Comparison of ENCODE assay signal across 9 mouse cellular contexts in the genomic region with DNA sequence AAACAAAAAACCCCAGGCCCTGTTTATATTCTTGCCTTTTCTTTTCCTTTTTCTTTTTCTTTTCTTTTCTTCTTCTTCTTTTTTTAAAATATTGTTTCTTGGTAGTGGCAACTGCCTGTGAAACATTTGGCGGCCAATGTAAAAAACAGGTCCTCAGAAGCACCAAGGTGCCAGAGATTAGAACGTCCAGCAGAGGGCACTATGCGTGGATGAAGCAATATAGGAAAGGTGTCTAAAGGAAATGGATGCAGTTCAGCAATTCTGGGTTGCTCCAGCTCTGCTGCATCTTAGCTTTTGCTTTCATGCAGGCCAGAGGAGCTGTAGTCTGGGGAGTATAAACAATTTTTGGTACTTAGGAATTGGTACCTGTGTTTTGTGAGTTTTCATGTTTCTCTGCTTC. TPM values are rescaled to one million over a fixed set of nuclear protein-coding genes. Genes with fewer than 3 reads are reported as not detected.
DNase-seq lines count a peak whose midpoint lies in the region; ATAC-seq and TF ChIP-seq lines count a peak whose summit lies in the region.
"Had no signal": no experiment of that assay in that cellular context is flagged by ENCODE, and none has a peak within 500 bp of the region (broad histone marks: within the 10 kb centered on the region; RNA-seq: fewer than 3 reads in every experiment).

No protein-coding gene starts in this region.

- no peak overlapping the region for H3K4me3 ChIP-seq in liver, adult 2 months (ENCODE audit: insufficient read depth, low read depth, low read length)
- no peak overlapping the region for H3K4me3 ChIP-seq in liver, embryonic 11.5 days (ENCODE audit: low read depth, low read length)
- H3K4me3 ChIP-seq in MEL (ENCODE audit: control insufficient read depth in 1 of 2, insufficient read depth in 1 of 2, low read depth in 2 of 2, low read length in 2 of 2): no peak overlapping the region
- H3K4me3 ChIP-seq in small intestine, adult 2 months (ENCODE audit: low read depth, low read length): no peak overlapping the region
- H3K4me3 ChIP-seq: megakaryocyte, embryonic 14.5 days had no signal

- no peak for ATAC-seq in liver, embryonic 11.5 days (replicated peaks; ENCODE audit: low FRiP score)

- H3K4me2 ChIP-seq in liver, embryonic 11.5 days: no peak overlapping the region

- 11% methylated on average over 3 of the region's 3 CpGs for WGBS in liver, adult 2 months
- 18% methylated on average over 3 of the region's 3 CpGs for WGBS in liver, embryonic 11.5 days
- 13% methylated on average over 3 of the region's 3 CpGs for WGBS in small intestine, adult 2 months

- TF ChIP-seq CTCF in liver, adult 2 months (IDR thresholded peaks at IDR 0.05; ENCODE audit: low read depth, low read length): peak; percentile 20; the same call in 1 of the 2 replicates
- peak; percentile 38 to 64 (median 63) for TF ChIP-seq CTCF in MEL (IDR thresholded peaks at IDR 0.05 in 2 of 3, conservative IDR thresholded peaks at IDR 0.05 in 1 of 3; ENCODE audit: control insufficient read depth in 1 of 3, insufficient read depth in 1 of 3, low read depth in 2 of 3, low read length in 3 of 3, poor library complexity in 1 of 3, severe bottlenecking in 1 of 3)
- peak; percentile 30; the same call in 1 of the 2 replicates for TF ChIP-seq CTCF in small intestine, adult 2 months (IDR thresholded peaks at IDR 0.05; ENCODE audit: extremely low read depth, insufficient read length, insufficient replicate concordance, low read depth, low read length)

- no peaks in the 10 kb centered on the region for H3K9me3 ChIP-seq in liver, embryonic 11.5 days (ENCODE audit: control insufficient read depth, low read length)
- H3K9me3 ChIP-seq in MEL (replicated peaks; ENCODE audit: insufficient read depth, low read length): no peaks in the 10 kb centered on the region
- H3K9me3 ChIP-seq: megakaryocyte, embryonic 14.5 days had no signal

- no peak for TF ChIP-seq POLR2A in liver, adult 2 months (IDR thresholded peaks at IDR 0.05; ENCODE audit: extremely low read depth, insufficient read depth, low read length)
- no peak for TF ChIP-seq POLR2A in MEL (IDR thresholded peaks at IDR 0.05; ENCODE audit: control insufficient read depth in 1 of 2, insufficient read depth in 1 of 2, low read depth in 1 of 2, low read length in 2 of 2, poor library complexity in 1 of 2)
- TF ChIP-seq POLR2A in small intestine, adult 2 months (IDR thresholded peaks at IDR 0.05; ENCODE audit: low read depth, low read length): no peak

- no peak for TF ChIP-seq EP300 in MEL (IDR thresholded peaks at IDR 0.05; ENCODE audit: low read depth in 1 of 2, low read length in 2 of 2)

- intact Hi-C loops in heart, postnatal 14 days (cut with DNase I): loop anchor here (10.0 kb wide), 1 partner anchor 621 kb away; no protein-coding TSS in a partner anchor

- no peaks in the 10 kb centered on the region for H3K4me1 ChIP-seq in liver, adult 2 months (ENCODE audit: control insufficient read depth, insufficient read depth, low read length)
- H3K4me1 ChIP-seq in liver, embryonic 11.5 days (replicated peaks; ENCODE audit: control insufficient read depth, insufficient read depth, low read length): no peaks in the 10 kb centered on the region
- no peaks in the 10 kb centered on the region; a peak in 1 of 4 replicates for H3K4me1 ChIP-seq in MEL (ENCODE audit: control insufficient read depth in 1 of 2, insufficient read depth in 2 of 2, low read length in 2 of 2)
- H3K4me1 ChIP-seq in small intestine, adult 2 months (ENCODE audit: control insufficient read depth, insufficient read depth, insufficient read length, low read length): no peaks in the 10 kb centered on the region

- DNase-seq in liver, adult 2 months (ENCODE audit: extremely low read depth, low read depth, low spot score): peak; percentile 13
- no peak for DNase-seq in liver, embryonic 11.5 days (ENCODE audit: low spot score)
- DNase-seq in MEL (ENCODE audit: low read depth, low spot score): peak; percentile 67
- DNase-seq in c-Kit-positive CD71-positive TER-119-negative erythroid progenitor cells, embryonic 14.5 days (ENCODE audit: low read depth): peak; percentile 32
- DNase-seq in heart, postnatal 14 days: peak; percentile 9 to 63
- peak; percentile 15 to 34 for DNase-seq in lung, adult 18-20 months

- no peaks in the 10 kb centered on the region for H3K36me3 ChIP-seq in liver, adult 2 months (ENCODE audit: control insufficient read depth, insufficient read depth, low read length)
- H3K36me3 ChIP-seq in liver, embryonic 11.5 days (ENCODE audit: control insufficient read depth, insufficient read depth, low read length): no peaks in the 10 kb centered on the region
- H3K36me3 ChIP-seq in MEL (ENCODE audit: control insufficient read depth in 1 of 2, insufficient read depth in 2 of 2, low read length in 2 of 2): no peaks in the 10 kb centered on the region
- H3K36me3 ChIP-seq in small intestine, adult 2 months (ENCODE audit: control insufficient read depth, insufficient read depth, low read length): no peaks in the 10 kb centered on the region

- no peaks in the 10 kb centered on the region for H3K27me3 ChIP-seq in liver, adult 2 months (ENCODE audit: control insufficient read depth, insufficient read depth, low read length)
- no peaks in the 10 kb centered on the region for H3K27me3 ChIP-seq in liver, embryonic 11.5 days (replicated peaks; ENCODE audit: control insufficient read depth, insufficient read depth, low read length)
- no peaks in the 10 kb centered on the region; a peak in 1 of 4 replicates for H3K27me3 ChIP-seq in MEL (ENCODE audit: control insufficient read depth in 1 of 2, insufficient read depth in 2 of 2, low read length in 2 of 2)
- no peaks in the 10 kb centered on the region for H3K27me3 ChIP-seq in small intestine, adult 2 months (ENCODE audit: control insufficient read depth, insufficient read depth, low read length)

- H3K9ac ChIP-seq in liver, adult 2 months (ENCODE audit: low read depth, low read length): no peak overlapping the region
- H3K9ac ChIP-seq in liver, embryonic 11.5 days (ENCODE audit: low read depth, low read length): no peak overlapping the region
- H3K9ac ChIP-seq in MEL (ENCODE audit: control insufficient read depth, low read depth, low read length, poor library complexity, severe bottlenecking): no peak overlapping the region

- no peak overlapping the region for H3K27ac ChIP-seq in liver, adult 2 months (replicated peaks; ENCODE audit: insufficient read depth, low read depth, low read length)
- no peak overlapping the region for H3K27ac ChIP-seq in liver, embryonic 11.5 days (ENCODE audit: low read depth, low read length)
- no peak overlapping the region for H3K27ac ChIP-seq in MEL (ENCODE audit: control insufficient read depth, low read depth, low read length)
- H3K27ac ChIP-seq in small intestine, adult 2 months (ENCODE audit: insufficient read depth, low read depth, low read length): no peak overlapping the region

- TF ChIP-seq RAD21 in MEL (IDR thresholded peaks at IDR 0.05; ENCODE audit: low read depth, low read length): peak; percentile 40

- no peaks in the 10 kb centered on the region for H3K79me2 ChIP-seq in liver, adult 2 months (ENCODE audit: control insufficient read depth, insufficient read depth, low read length)
- H3K79me2 ChIP-seq in MEL (ENCODE audit: control insufficient read depth, insufficient read depth, low read length, poor library complexity): no peaks in the 10 kb centered on the region

TF ChIP-seq in MEL, 35 proteins besides CTCF, POLR2A, EP300 and RAD21 (continues in another document):
- TF ChIP-seq ZC3H11A (IDR thresholded peaks at IDR 0.05; ENCODE audit: low read depth, low read length) (peak; percentile 35; the same call in 1 of the 2 replicates), ZMIZ1 (IDR thresholded peaks at IDR 0.05; ENCODE audit: low read depth, low read length) (no peak), MEF2A (IDR thresholded peaks at IDR 0.05; ENCODE audit: extremely low read depth, insufficient replicate concordance, low read depth, low read length, poor library complexity, severe bottlenecking) (no peak), TCF12 (IDR thresholded peaks at IDR 0.05; ENCODE audit: low read depth, low read length) (no peak), GABPA (IDR thresholded peaks at IDR 0.05; ENCODE audit: low read depth, low read length) (no peak), MAZ (IDR thresholded peaks at IDR 0.05; ENCODE audit: low read depth, low read length) (no peak), RCOR1 (IDR thresholded peaks at IDR 0.05; ENCODE audit: low read depth, low read length) (no peak), POLR2AphosphoS2 (IDR thresholded peaks at IDR 0.05; ENCODE audit: low read length) (no peak), SMC3 (IDR thresholded peaks at IDR 0.05; ENCODE audit: low read depth, low read length) (peak; percentile 69), NRF1 (IDR thresholded peaks at IDR 0.05; ENCODE audit: insufficient read depth, low read depth, low read length, poor library complexity, severe bottlenecking) (no peak), BHLHE40 (IDR thresholded peaks at IDR 0.05; ENCODE audit: borderline replicate concordance, low read depth, low read length) (no peak), MAX (IDR thresholded peaks at IDR 0.05; ENCODE audit: low read length) (no peak), E2F4 (IDR thresholded peaks at IDR 0.05; ENCODE audit: borderline replicate concordance, low read depth, low read length) (no peak), GATA1 (IDR thresholded peaks at IDR 0.05; ENCODE audit: low read depth, low read length) (no peak), USF2 (IDR thresholded peaks at IDR 0.05; ENCODE audit: borderline replicate concordance in 1 of 2, insufficient read depth in 1 of 2, low read depth in 1 of 2, low read length in 2 of 2) (no peak)

RNA-seq across cellular contexts. Expression of gene Gpr119, which starts 9.2 kb away (rescaled TPM):
- not detected in 2 replicates for total RNA-seq in liver, adult 2 months (2014; rRNA removed)
- not detected in 2 replicates for polyA plus RNA-seq in liver, adult 2 months (2012; rRNA removed)
- 0.07 TPM in 1 of 2 replicates, not detected in the other for polyA plus RNA-seq in liver, embryonic 11.5 days (2014; fragmentation: Nextera tagmentation; extraction: Ambion mirVana)
- total RNA-seq in MEL (2012; rRNA removed): not detected in 2 replicates
- not detected for polyA plus RNA-seq in MEL (2012; ENCODE audit: insufficient read depth in 1 of 2, insufficient read length in 2 of 2, low read depth in 1 of 2, low replicate concordance in 2 of 2, missing spikeins in 1 of 2)
- total RNA-seq in heart, postnatal 14 days (2021): not detected
- polyA plus RNA-seq in small intestine, adult 2 months (2012; rRNA removed): 0.04 and 0.55 TPM in 2 replicates
- total RNA-seq: gastrocnemius, postnatal 4 days had no signal

RNA-seq across cellular contexts. Expression of gene Rbmx2, which starts 11.4 kb away (rescaled TPM):
- total RNA-seq in liver, adult 2 months (2014; rRNA removed): 0.74 and 1.0 TPM in 2 replicates
- polyA plus RNA-seq in liver, adult 2 months (2012; rRNA removed): 0.21 and 0.39 TPM in 2 replicates
- 20.4 and 24.5 TPM in 2 replicates for polyA plus RNA-seq in liver, embryonic 11.5 days (2014; fragmentation: Nextera tagmentation; extraction: Ambion mirVana)
- 18.6 and 21.2 TPM in 2 replicates for total RNA-seq in MEL (2012; rRNA removed)
- polyA plus RNA-seq in MEL (2012; ENCODE audit: insufficient read depth in 1 of 2, insufficient read length in 2 of 2, low read depth in 1 of 2, low replicate concordance in 2 of 2, missing spikeins in 1 of 2): 10 to 100 TPM in 1 of 2 experiments, not detected in 1; 17.0 TPM
- 1 to 10 TPM; 2.4 to 2.6 TPM for total RNA-seq in heart, postnatal 14 days (2021)
- polyA plus RNA-seq in small intestine, adult 2 months (2012; rRNA removed): 0.10 and 0.24 TPM in 2 replicates

Comparison
In these comparisons a context has a peak if more than half of its experiments do, and no peak if none do; other contexts are left out.
1. RNA of gene Rbmx2, which starts 11.4 kb away (polyA plus RNA-seq): 17.0 TPM in MEL and 20.4 to 24.5 TPM in liver, embryonic 11.5 days; 0.21 to 0.39 TPM in liver, adult 2 months and 0.10 to 0.24 TPM in small intestine, adult 2 months; every median in the first group is over 10 times any median in the second.
2. Peak in every context shown above with its lines, with median percentiles within 50 percentile points of each other: CTCF ChIP-seq.